8 mouse cellular contexts compared by ENCODE assay signal in the genomic region with DNA sequence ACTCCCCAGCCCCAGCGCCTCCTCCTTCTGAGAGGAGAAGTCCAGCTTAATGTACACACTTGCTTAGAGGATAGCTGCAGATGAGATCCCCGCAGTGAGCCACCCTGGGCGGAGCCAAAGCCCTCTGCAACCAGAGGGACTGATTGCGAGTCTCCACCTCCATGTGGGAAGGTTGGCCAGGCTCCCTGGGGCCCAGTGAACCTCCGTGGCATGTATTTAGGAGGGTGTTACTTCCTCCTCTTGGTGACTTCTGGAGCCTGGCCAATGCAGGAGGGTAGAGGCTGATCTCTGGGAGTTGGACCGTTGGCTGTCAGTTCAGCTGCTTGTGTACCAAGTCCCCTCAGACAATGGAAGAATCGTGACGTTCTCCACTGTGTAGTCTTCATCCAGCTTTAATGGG.
DNase-seq lines count a peak whose midpoint lies in the region; ATAC-seq and TF ChIP-seq lines count a peak whose summit lies in the region.

No protein-coding gene starts in this region.

- no peaks in the 10 kb centered on the region for H3K27me3 ChIP-seq in midbrain, embryonic 13.5 days
- H3K27me3 ChIP-seq in midbrain, postnatal 0 days (ENCODE audit: insufficient read depth, low read length), result no peaks in the 10 kb centered on the region
- no peaks in the 10 kb centered on the region for H3K27me3 ChIP-seq in limb, embryonic 13.5 days
- no peaks in the 10 kb centered on the region for H3K27me3 ChIP-seq in neural tube, embryonic 15.5 days (replicated peaks)
- H3K27me3 ChIP-seq in forebrain, embryonic 10.5 days (ENCODE audit: poor library complexity, severe bottlenecking), result no peaks in the 10 kb centered on the region

- no peaks in the 10 kb centered on the region for H3K9me3 ChIP-seq in midbrain, embryonic 13.5 days
- no peaks in the 10 kb centered on the region for H3K9me3 ChIP-seq in midbrain, postnatal 0 days (ENCODE audit: low read length)
- H3K9me3 ChIP-seq in limb, embryonic 13.5 days, result no peaks in the 10 kb centered on the region
- no peaks in the 10 kb centered on the region for H3K9me3 ChIP-seq in neural tube, embryonic 15.5 days (replicated peaks)
- no peaks in the 10 kb centered on the region for H3K9me3 ChIP-seq in forebrain, embryonic 10.5 days

- peaks cover 4% of the 10 kb centered on the region; the same call in 1 of the 2 replicates for H3K36me3 ChIP-seq in midbrain, embryonic 13.5 days
- H3K36me3 ChIP-seq in midbrain, postnatal 0 days (ENCODE audit: insufficient read depth, low read length), result no peaks in the 10 kb centered on the region
- peaks cover 22% of the 10 kb centered on the region for H3K36me3 ChIP-seq in limb, embryonic 13.5 days
- H3K36me3 ChIP-seq in neural tube, embryonic 15.5 days, result no peaks in the 10 kb centered on the region
- H3K36me3 ChIP-seq in forebrain, embryonic 10.5 days (replicated peaks), result peaks cover 60% of the 10 kb centered on the region

- 0 out of 2 replicates have a peak overlapping the region, but pooled peaks have one; percentile 25 for H3K27ac ChIP-seq in midbrain, embryonic 13.5 days
- no peak overlapping the region for H3K27ac ChIP-seq in midbrain, postnatal 0 days (ENCODE audit: low read depth, low read length)
- peak overlapping the region; percentile 15; the same call in 1 of the 2 replicates for H3K27ac ChIP-seq in limb, embryonic 13.5 days
- 0 out of 2 replicates have a peak overlapping the region, but pooled peaks have one; percentile 77 for H3K27ac ChIP-seq in neural tube, embryonic 15.5 days (replicated peaks)
- no peak overlapping the region for H3K27ac ChIP-seq in forebrain, embryonic 10.5 days

- no peak for TF ChIP-seq CTCF in midbrain, postnatal 0 days (IDR thresholded peaks at IDR 0.05)

- WGBS in midbrain, embryonic 13.5 days, result 71% methylated on average over 8 of the region's 8 CpGs
- WGBS in midbrain, postnatal 0 days, result 71% methylated on average over 8 of the region's 8 CpGs
- 50% methylated on average over 8 of the region's 8 CpGs for WGBS in limb, embryonic 13.5 days
- 60% methylated on average over 8 of the region's 8 CpGs for WGBS in neural tube, embryonic 15.5 days
- 77% methylated on average over 8 of the region's 8 CpGs for WGBS in forebrain, embryonic 10.5 days

- H3K4me2 ChIP-seq in midbrain, embryonic 13.5 days (replicated peaks), result no peak overlapping the region
- H3K4me2 ChIP-seq in midbrain, postnatal 0 days (ENCODE audit: low read depth, low read length, poor library complexity, severe bottlenecking), result no peak overlapping the region
- H3K4me2 ChIP-seq in limb, embryonic 13.5 days (replicated peaks), result 0 out of 2 replicates have a peak overlapping the region, but pooled peaks have one; percentile 9
- no peak overlapping the region for H3K4me2 ChIP-seq in neural tube, embryonic 15.5 days

- no peak for ATAC-seq in midbrain, embryonic 13.5 days
- no peak for ATAC-seq in midbrain, postnatal 0 days (ENCODE audit: low FRiP score)
- ATAC-seq in granulocyte monocyte progenitor cell, adult 5-6 weeks (replicated peaks; ENCODE audit: poor library complexity, severe bottlenecking), result peak; percentile 85
- ATAC-seq in limb, embryonic 13.5 days (ENCODE audit: low FRiP score, low read depth), result no peak
- no peak for ATAC-seq in neural tube, embryonic 15.5 days (ENCODE audit: low FRiP score)

- H3K9ac ChIP-seq in midbrain, embryonic 13.5 days (replicated peaks), result no peak overlapping the region
- H3K9ac ChIP-seq in midbrain, postnatal 0 days (replicated peaks; ENCODE audit: low read length, poor library complexity, severe bottlenecking), result no peak overlapping the region
- no peak overlapping the region for H3K9ac ChIP-seq in limb, embryonic 13.5 days
- no peak overlapping the region for H3K9ac ChIP-seq in neural tube, embryonic 15.5 days (replicated peaks)

- peaks cover 88% of the 10 kb centered on the region for H3K4me1 ChIP-seq in midbrain, embryonic 13.5 days (replicated peaks)
- H3K4me1 ChIP-seq in midbrain, postnatal 0 days (ENCODE audit: insufficient read depth, low read length), result peaks cover 21% of the 10 kb centered on the region
- peaks cover 83% of the 10 kb centered on the region for H3K4me1 ChIP-seq in limb, embryonic 13.5 days
- H3K4me1 ChIP-seq in neural tube, embryonic 15.5 days, result peaks cover 76% of the 10 kb centered on the region
- peaks cover 88% of the 10 kb centered on the region for H3K4me1 ChIP-seq in forebrain, embryonic 10.5 days

- H3K4me3 ChIP-seq in midbrain, embryonic 13.5 days (replicated peaks), result no peak overlapping the region
- H3K4me3 ChIP-seq in midbrain, postnatal 0 days (ENCODE audit: low read depth, low read length), result no peak overlapping the region
- no peak overlapping the region for H3K4me3 ChIP-seq in limb, embryonic 13.5 days
- H3K4me3 ChIP-seq in neural tube, embryonic 15.5 days (replicated peaks), result no peak overlapping the region
- no peak overlapping the region for H3K4me3 ChIP-seq in forebrain, embryonic 10.5 days

- DNase-seq in midbrain, postnatal 0 days (ENCODE audit: low spot score), result no peak
- DNase-seq in right cerebral cortex, adult 2 months (ENCODE audit: low spot score in 2 of 2), result no peak
- no peak for DNase-seq in thymus, postnatal 36 days
- DNase-seq in forebrain, embryonic 10.5 days (ENCODE audit: extremely low spot score, low spot score), result no peak

Comparison
In these comparisons a context has a peak if more than half of its experiments do, and no peak if none do; other contexts are left out.
1. H3K27ac ChIP-seq: peak in midbrain, embryonic 13.5 days (single experiment), limb, embryonic 13.5 days (single experiment) and neural tube, embryonic 15.5 days (single experiment); none in midbrain, postnatal 0 days (single experiment) and forebrain, embryonic 10.5 days (single experiment).